Mouse (Mus musculus) brain, embryonic 18.5 days (tissue): ENCODE data around the gene Slc2a13.

ENCODE experiments used
- DNase-seq: peaks from one replicate; pipeline ENCODE4 v3.0.0-alpha.2; 2012; ENCODE audit warnings: low read depth, low spot score

Slc2a13 gene

DNA sequence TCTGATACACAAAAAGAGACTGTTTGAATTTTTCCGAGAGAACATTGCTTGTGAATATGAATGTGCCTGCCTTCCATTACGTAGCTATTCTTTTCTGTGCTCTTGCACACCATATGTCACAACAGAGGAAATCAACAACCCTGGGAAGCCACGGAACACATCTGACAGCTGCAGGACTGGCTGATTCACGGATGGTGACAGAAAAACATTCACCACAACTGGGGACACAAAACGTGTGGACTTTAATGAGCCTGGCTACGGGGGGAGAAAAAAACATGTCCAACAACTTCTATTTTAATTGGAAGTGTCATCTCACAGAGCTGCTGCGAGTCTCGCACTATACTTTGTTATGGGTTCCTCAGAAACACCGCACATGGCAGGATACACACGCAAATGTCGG lies 196.0 kb downstream of the Slc2a13 start:
- DNase-seq, result peak; percentile 49

DNA sequence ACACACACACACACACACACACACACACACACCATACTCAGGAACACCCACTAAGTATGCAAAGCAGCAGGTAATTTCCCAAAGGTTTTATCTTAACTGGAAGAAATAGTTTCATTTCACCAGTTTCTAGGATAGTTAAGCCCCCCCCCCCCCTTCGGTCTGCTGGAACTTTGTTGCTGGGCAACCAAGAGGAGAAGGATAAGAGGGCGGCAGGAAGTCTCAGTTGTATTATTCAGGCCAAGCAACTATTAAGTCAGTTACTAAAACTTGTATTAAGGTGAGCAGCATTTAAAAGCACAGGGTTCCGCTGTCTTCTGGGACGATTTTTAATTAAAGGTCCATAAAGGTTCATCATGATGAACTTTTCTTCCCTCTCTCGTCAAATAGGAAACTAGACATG lies 198.6 kb downstream of the Slc2a13 start:
- DNase-seq, result no peak

DNA sequence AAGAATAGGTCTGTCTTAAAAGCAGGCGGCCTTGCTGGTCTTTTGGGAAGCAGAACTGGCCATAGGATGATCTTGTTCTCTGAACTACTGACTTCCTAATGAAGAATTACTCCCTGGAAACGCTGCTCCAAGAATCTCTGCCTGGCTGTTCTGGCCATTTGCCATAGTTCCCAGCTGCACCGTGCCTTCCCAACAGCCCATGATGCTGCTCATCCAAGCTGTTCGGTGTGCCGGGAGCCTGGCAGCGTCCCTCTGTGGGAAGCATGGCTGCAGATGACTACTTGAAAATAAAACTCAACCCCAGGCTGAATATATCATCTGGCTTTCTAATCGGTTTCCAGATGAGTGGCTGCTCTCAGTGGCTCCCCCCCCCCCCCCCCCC lies 199.9 kb downstream of the Slc2a13 start:
- peak; percentile 42 for DNase-seq

DNA sequence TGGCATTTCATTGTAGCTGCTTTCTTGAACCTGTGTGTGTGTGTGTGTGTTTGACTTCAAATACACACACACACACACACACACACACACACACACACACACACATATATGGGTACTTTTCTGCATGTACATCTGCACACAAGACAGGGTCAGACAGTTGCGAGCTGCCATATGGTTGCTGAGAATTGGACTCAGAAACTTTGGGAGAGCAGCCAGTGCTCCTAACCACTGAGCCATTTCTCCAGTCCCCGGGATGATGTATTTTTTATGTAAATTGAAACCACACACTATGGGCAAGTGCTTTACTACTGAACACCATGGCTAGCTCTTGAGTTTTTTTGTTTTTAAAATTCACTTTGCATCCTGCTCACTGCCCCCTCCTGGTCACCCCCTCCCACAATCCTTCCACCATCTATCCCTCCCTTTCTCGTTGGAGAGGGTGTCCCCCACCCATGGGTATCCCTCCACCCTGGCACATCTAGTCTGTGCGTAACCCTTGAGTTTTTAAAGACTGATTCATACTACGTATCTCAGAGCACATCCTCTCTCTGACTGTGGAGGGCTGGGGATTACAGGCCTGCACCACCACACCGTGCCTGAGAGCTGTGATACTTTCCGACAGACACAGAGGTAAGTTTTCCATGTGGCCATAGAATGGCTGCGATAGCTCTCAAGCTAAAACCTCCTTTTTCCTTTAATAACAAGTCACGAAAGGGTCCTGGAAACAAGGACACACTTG lies 200.4 kb downstream of the Slc2a13 start:
- no peak for DNase-seq

DNA sequence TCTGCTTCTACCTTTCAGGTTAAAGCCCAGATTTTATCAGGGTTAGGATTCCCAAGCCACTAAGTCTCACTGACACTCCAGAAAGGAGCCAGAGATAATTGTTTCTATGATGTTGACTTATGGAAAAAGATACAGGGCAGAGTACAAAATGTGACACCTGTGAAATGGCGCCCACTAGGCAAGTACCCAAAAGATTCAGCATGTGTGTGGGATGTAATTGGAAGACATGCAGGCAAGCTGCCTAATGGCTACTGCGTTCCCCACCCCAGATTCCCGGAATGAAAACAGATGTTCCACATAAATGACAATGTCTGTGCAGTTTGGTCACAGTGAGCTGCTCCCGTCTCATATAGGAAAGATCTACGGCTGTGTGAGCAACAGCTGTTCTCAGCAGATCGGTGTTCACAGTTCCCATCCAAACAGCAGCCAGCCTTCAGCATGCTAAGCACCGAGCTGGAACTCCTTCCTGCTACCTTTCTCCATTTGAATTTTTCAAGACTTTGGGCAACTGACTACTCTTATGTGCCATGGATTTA lies 201.1 kb downstream of the Slc2a13 start:
- DNase-seq, result no peak

DNA sequence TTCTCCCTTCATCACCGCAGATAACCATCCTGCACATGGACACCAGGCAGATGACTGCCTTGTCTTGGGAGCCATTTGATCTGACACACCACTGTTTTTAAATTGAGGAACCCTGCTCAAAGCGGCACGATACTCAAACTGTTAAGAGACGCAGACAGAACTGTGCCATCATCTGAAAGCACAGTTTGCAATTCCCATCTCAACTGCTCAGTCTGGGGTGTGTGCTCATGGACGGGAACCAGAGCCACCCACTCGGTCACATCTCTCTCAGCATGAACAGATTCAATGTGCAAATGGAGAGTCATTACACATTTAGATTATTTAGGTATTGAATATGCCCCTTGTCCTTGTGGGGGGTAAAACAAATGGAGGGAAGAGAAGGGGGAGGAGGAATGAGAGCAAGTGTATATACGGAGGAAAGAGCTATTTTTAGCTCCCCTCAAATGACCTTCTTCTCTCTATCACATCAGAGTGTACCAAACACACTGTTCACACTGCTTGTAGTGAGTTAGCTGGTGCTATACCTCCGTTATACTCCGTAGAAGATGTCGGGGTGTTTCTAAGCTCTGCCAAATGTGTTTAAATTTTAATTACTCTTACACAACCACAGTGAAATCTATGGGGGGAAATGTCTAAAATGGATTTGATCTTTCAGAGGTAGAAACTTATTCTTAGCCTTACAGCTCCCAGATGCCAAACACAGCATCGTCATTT lies 203.2 kb downstream of the Slc2a13 start:
- DNase-seq, result no peak

DNA sequence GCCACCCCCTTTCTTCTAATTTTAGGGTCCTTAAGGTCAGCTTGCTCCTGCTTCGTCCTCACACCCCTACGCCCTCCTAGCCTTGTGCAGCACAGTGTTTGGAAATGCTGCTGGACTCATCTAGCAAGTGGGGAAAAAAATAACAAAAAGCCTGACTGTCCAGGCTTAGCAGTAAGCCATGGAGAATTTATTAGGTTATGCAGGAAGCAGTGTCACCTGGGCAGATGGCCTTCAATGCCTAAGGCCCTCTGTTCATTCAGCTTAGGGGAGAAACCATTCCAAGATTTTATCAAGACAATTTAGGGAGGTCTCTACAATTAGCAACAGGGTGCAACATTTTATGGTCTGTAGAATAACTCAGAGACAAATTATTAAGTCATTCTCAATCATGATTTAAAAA lies 212.6 kb downstream of the Slc2a13 start:
- no peak for DNase-seq

DNA sequence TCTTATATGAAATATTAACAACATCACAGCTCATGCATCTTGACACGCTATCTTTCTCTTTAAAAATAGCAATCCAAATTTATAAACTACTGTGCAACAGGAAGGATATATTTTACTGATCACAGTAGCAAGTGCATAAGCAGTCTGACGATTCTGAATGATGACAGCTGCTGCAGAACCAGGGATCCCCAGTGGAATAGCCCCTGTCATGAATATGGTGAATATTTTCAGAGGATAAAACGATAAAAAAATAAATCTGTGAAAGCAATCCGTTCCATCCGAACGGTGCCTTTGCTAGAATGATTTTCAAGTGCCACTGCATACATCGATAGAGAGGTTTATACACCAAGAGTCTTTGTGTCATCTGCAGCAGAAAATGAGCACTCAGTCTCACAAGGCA lies 222.1 kb downstream of the Slc2a13 start:
- DNase-seq, result no peak

DNA sequence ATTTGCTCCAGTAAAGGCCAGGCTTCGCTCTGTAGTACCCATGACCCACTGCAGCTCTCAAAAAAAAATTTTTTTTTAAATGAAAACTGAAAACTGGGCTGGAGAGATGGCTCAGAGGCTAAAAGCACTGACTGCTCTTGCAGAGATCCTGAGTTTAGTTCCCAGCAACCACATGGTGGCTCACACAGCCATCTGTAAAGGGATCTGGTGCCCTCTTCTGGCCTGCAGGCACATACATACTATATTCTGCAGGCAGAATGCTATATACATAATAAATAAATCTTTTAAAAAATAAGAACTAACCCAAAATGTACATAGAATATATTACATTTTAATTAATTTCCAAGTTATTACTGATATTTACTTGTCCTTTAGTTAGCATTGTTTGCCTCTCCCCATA lies 234.7 kb downstream of the Slc2a13 start:
- no peak for DNase-seq

DNA sequence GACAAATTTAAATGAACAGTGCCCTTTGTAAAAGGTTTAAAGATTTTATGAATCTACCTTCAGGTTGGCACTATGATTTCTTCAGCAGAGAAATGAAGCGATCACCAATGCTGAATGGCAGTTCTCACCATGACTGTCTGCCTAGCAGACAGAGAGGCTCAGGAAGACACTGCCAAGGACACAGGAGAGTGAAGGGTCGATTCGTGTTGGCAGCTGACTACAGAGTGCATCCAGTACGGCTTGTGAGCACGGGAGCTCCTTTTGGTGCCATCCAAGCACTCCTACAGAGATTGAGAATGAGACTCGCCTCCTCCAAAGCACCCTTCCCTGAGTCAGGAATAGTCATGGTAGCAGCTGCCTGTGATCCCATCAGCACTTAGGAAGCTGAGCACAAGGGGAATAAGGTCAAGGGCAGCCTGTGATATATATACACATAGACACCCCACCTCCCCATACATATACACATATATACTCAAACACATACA lies 238.6 kb downstream of the Slc2a13 start:
- no peak for DNase-seq

DNA sequence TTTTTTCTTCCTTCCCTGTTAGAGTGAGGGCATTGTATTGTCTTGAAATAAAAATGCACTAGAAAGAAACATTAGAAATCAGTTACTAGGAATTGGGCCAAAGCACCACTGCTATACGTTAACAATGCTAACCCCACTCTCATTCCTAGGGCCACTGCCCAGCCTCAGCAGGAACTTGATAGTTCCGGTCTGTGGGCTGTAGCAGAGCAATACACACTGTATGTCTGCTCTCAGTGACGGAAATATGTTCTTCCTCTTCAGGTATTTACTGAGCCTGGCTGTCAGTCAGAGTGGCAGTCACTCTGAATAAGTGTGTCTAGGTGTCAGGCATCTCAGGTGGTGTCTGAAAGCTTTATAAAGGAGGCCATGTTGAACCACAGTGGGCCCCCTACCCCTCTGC lies 245.3 kb downstream of the Slc2a13 start:
- DNase-seq, result no peak

DNA sequence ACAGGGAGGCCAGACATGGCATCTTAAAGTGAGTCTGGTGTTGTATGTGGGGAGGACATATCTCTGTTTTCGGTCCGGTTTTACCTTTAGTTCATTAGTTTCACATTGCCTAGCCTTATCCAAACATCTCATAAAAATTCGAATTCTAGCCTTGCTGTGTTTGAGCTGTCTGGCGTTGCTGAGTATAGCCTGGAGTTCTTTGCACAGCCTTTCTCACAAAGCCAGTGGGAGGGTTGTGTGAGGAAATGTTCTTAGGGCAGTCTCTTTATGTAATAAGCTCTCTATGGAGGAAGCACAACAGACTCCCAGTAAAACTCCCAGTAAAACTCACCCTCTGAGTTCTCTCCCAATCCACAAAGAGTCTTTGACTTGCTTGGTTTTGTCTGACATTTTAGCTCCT lies 246.0 kb downstream of the Slc2a13 start:
- no peak for DNase-seq

DNA sequence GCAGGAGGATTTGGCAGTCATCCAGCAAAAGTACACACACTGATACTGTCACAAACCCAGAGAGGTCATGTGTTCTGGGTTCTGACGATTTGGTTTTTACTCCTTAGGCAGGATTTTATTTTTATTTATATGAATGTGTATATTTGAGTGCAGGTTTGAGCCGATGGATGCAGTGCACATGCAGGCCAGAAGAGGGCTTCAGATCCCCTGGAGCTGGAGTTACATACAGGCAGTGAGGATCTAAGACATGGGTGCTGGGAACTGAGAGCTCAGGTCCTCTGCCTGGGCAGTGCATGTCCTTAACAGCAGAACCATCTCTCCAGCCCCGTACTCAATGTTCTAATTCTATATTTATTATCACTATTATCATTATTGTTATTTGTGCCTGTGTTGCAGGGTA lies 253.7 kb downstream of the Slc2a13 start:
- no peak for DNase-seq

DNA sequence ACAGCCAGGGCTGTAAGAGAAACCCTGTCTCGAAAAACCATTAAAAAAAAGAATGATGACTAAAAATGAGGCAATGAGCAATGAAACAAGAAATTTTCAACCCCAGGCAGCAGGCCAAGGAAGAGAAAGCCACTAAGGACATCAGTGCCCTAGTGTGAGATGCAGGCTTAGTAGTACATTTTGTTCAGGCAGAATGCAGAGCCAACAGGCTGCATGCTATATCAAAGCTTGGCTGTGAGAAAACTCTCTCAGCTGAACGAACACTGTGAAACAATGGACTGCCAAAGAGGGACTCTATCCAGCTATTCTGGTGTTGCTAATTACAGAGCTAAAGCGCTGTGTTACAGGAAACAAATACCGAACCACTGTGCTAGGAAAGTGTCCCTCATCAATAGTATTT lies 256.1 kb downstream of the Slc2a13 start:
- DNase-seq, result no peak

DNA sequence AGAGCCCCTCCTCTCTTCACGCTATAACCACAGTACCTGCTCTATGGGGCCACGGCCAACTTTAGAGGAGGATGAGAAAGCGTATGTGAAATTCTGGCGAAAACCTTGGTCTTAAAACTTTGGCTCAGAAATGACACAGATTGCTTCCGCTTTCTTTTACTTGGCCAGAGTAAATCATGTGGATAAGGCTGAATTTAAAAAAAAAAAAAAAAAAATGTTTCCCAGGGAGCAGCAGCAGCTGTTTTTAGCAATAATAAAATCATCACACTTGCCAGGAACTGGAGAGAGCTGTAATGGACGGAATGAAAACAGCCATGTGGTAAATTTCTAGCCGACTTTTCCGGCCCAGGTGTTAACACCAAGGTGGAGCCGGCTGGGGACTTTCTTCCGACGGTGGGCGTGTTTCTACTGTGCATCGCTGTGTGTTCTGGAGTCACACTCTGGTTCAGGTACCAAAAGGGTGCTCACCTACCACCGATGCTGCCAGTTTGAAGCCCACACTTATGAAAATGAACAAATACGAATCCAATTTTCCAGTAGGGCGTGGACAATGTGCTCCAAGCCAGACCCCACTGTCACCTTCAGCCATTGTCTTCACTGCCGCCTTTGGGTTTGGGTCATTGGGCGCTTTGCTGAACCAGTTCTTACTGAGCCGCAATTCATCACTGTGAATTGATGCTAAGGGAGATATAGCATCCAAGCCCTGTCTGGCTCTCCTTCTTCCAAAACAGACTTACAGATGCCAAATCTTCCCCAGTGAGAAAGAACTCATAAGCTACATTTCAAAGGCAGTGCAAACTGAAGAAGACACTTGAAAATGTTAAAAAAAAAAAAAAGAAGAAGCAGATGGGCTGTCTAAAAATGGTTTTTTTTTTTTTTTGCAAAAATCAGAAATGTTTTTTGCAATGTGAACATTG lies 258.4 kb downstream of the Slc2a13 start:
- no peak for DNase-seq

DNA sequence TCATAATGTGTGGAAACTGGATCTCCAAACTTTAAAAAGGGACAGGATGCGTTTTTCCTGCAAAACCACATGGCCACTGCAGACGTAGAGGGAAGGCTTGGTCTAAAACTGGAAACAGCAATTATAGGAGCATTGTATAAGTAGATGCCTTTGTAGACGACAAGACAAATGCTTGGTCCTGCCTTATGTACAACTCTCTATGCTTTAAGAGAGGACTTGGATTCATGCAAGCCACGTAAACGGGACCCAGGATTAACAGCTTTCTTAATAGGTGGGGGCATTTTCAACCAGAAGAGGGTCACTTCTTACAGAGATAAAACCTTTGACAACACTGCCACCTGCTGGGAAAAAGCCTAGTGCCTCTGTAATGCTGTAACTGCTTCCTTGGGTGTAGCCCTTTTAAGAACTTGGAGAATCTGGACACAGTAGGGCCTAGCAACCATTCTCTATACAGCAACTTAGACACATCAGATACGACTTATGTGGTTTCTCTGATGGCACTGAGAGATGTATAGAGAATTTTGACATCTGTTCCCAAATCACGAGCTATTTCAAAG lies 268.7 kb downstream of the Slc2a13 start:
- DNase-seq, result no peak

DNA sequence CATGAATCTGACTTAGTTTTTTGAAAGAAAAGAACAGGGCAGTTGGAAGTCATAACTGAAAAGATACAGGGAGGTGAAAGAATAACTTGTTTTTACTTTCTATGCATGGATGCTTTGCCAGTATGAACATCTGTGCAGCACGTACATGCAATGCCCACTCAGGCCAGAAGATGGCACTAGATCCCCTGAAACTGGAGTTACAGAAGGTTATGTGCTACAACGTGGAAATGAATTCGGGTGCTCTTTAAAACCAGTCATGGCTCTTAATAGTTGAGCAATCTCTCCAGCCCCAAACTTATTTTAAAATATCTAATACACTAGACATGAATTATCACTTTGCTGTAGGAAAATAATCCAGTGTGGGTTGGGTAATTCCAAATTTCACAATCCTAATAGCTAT lies 271.7 kb downstream of the Slc2a13 start:
- no peak for DNase-seq

DNA sequence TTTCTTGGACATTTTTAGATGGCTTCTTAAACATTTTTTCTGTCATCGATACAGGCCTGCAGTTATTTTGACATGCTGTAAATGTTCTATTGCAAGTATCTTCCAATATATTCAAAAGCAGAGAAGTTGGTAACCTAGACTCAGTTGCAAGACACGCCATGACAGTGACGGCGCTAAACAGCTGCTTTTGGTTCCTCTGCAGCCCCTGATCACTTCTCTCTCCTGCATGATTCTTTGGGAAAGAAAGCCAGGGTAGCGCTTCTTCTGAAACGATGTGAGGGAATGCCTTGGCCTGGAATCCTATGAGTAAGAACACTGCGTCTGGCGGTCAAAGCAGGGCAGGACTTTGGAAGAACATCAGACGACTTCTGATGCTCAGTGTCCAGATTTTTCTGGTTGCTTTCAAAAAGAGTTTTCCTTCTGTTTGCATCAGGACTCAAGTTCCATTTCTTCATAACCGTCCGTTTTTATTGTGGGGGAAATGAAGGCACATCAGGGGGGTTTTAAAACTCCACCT lies 273.7 kb downstream of the Slc2a13 start:
- DNase-seq, result no peak

DNA sequence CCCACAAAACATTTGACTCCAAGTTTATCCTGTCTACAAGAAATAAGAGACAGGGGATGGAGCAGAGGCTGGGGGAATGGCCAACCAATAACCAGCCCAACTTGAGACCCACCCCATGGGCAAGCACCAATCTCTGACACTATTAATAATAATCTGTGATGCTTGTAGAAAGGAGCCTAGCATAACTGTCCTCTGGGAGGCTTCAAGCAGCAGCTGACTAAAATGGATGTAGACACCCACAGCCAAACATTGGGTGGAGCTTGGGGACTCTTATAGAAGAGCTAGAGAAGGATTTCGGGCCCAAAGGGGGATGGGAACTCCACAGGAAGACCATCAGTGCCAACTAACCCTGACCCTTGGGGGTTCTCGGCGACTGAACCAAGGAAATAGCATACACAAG lies 289.6 kb downstream of the Slc2a13 start:
- no peak for DNase-seq

DNA sequence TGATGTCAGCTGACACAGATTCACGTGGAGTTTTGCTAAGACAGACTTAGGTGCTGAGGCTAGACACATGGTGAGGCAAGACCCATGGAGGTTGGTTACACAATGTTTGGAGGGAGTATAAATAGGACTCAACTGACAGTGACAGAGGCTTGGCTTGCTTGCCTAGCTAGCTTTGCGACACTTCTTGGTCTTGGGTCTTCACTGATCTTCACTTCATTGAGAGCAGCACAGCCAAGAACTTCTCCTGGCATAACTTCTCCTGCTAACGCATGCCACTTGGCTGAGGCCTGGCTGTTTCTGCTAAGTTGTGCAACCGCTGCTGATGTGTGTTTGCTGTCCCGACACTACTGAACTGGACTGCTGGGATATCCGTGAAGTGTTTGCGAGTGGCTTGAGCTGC lies 290.2 kb downstream of the Slc2a13 start:
- DNase-seq, result no peak

DNA sequence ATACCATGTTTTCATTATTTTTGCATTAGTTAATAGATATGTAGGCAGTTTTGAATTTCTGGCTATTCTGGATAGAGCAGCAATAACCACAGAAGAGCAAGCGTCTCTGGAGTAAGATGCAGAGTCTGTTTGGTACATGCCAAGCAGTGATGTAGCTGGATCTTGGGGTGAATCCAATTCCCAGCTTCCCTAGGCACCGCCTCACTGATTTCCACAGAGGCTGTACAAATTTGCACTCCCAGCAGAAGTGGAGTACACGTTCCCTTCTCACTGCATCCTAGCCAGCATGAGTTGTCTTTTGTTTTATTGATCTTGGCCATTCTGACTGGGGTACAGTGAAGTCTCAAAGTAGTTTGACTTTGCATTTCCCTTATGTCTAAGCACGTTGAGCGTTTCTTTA lies 291.5 kb downstream of the Slc2a13 start:
- no peak for DNase-seq
